Mouse (Mus musculus): Measurements from ENCODE around the gene Ppp2r2d.

The Ppp2r2d gene

DNA sequence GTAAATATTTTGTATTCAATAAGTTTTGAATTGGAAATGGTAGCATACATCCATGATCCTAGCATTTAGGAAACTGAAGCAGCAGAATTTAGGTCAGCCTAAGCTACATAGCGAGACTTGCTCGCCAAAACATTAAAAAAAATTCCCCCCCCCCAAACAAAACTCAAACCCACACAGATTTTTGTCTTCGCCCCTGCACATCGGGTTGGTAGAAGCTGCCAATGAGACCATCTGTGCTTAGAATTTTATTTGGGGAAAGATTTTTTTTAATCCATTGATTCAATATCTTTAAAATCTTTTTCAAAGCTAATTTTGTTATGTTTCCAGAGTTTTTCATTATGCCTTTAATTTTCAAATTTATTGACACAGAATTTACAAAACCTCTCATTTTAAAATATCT lies 82.6 kb downstream of the Ppp2r2d start:
- no peak for DNase-seq

Data from cerebellum, adult 9-11 months (tissue).